Mouse (Mus musculus) stomach, embryonic 16.5 days (tissue): ENCODE measurements around the gene Doxl2. TPM values are rescaled to one million over a fixed set of nuclear protein-coding genes. Genes with fewer than 3 reads are reported as not detected.
A peak's percentile ranks its signal among the peaks of the same experiment; 100 is the strongest.

Experiments
- ATAC-seq: fragments of 200-750 bp; cut with Nextera tagmentation; 2 replicates; pipeline ENCODE4 v1.8.0; 2017; ENCODE audit warnings: moderate number of reproducible peaks, moderate TSS enrichment; ENCODE audit not compliant: insufficient read depth, low FRiP score
- H3K27ac ChIP-seq: fragments of 300-500 bp; sonication (generic); 2 replicates; pipeline ENCODE4 v1.5.1; 2014; ENCODE audit warnings: low read length
- H3K27me3 ChIP-seq: fragments of 300-500 bp; sonication (generic); 2 replicates; pipeline ENCODE4 v1.6.1; 2014; ENCODE audit warnings: low read length, control low read depth, mixed read lengths; ENCODE audit not compliant: control insufficient read depth, insufficient read depth
- H3K36me3 ChIP-seq: fragments of 300-500 bp; sonication (generic); 2 replicates; pipeline ENCODE4 v1.6.1; 2014; ENCODE audit warnings: low read length; ENCODE audit not compliant: control insufficient read depth, insufficient read depth
- H3K4me1 ChIP-seq: fragments of 300-500 bp; sonication (generic); 2 replicates; pipeline ENCODE4 v1.6.1; 2014; ENCODE audit warnings: low read length, control low read depth, mixed read lengths; ENCODE audit not compliant: control insufficient read depth, insufficient read depth
- H3K4me2 ChIP-seq: fragments of 300-500 bp; sonication (generic); 2 replicates; pipeline ENCODE4 v1.6.1; 2014; ENCODE audit warnings: low read depth, low read length, mixed read lengths
- H3K4me3 ChIP-seq: fragments of 300-500 bp; sonication (generic); replicated peaks from 2 replicates; pipeline ENCODE4 v1.5.1; 2014; ENCODE audit warnings: mild to moderate bottlenecking, low read length
- H3K9ac ChIP-seq: fragments of 300-500 bp; sonication (generic); 2 replicates; pipeline ENCODE4 v1.6.1; 2014; ENCODE audit warnings: low read length
- H3K9me3 ChIP-seq: fragments of 300-500 bp; sonication (generic); replicated peaks from 2 replicates; pipeline ENCODE4 v1.6.1; 2016; ENCODE audit warnings: low read length, control low read depth; ENCODE audit not compliant: control insufficient read depth
- WGBS: fragments of 180-500 bp; shearing (Covaris S2); extraction: QIAGEN DNeasy Blood & Tissue Kit; methylation state at CpG from one replicate; pipeline ENCODE4 v1.1.7; 2014; 5-methylcytosine and 5-hydroxymethylcytosine counted together
- polyA plus RNA-seq: library from polyadenylated mRNA; unstranded; fragments of >200 nt; fragmentation: Nextera tagmentation; extraction: Ambion mirVana; gene quantifications from 2 replicates; pipeline ENCODE4 v1.2.1, GENCODE M21; 2015

The Doxl2 gene
- polyA plus RNA-seq, 1 experiment from 2014 or later = not detected

DNA sequence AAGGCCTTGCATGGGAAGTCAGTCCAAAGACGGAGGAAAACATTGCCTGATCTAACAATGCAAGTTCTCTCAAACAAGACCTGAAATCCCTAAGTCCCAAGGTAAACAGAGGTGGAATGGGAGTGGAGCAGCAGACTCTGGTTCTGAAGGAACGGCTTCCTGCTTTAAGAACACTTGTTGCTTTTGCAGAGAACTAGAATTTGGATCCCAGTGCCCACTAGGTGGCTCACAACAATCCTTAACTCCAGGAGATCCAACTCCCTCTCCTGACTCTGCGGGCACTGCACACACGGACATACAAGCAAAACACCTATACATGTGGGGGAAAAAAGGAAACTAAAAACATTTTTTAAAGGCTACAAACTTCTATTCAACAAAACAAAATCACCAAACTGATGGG lies 28.6 kb downstream of the Doxl2 start:
- no peaks in the 10 kb centered on the region for H3K27me3 ChIP-seq

GRCm38 (mm10) chr6:49007981-49008380 lies 33.2 kb downstream of the Doxl2 start:
- H3K4me2 ChIP-seq = peak overlapping the region; percentile 66
- under 1% methylated on average over 9 of the region's 9 CpGs for WGBS
- ATAC-seq = no peak
- H3K27me3 ChIP-seq = no peaks in the 10 kb centered on the region
- peak overlapping the region; percentile 62; the same call in 1 of the 2 replicates for H3K9ac ChIP-seq
- H3K9me3 ChIP-seq = no peaks in the 10 kb centered on the region; the same call in 1 of the 2 replicates
- H3K4me1 ChIP-seq = 0 out of 2 replicates have a peak, but pooled peaks cover 2% of the 10 kb centered on the region
- no peaks in the 10 kb centered on the region for H3K36me3 ChIP-seq
- no peak overlapping the region for H3K27ac ChIP-seq
- peak overlapping the region; percentile 45 for H3K4me3 ChIP-seq

More for the DNA sequence above, 28.6 kb downstream of the Doxl2 start:
- H3K9ac ChIP-seq = no peak overlapping the region
- 0 out of 2 replicates have a peak, but pooled peaks cover 2% of the 10 kb centered on the region for H3K4me1 ChIP-seq
- H3K27ac ChIP-seq = no peak overlapping the region
- H3K36me3 ChIP-seq = no peaks in the 10 kb centered on the region
- H3K4me2 ChIP-seq = no peak overlapping the region
- no peak for ATAC-seq
- H3K9me3 ChIP-seq = no peaks in the 10 kb centered on the region
- H3K4me3 ChIP-seq = no peak overlapping the region
- WGBS = 29% methylated on average over 4 of the region's 4 CpGs

DNA sequence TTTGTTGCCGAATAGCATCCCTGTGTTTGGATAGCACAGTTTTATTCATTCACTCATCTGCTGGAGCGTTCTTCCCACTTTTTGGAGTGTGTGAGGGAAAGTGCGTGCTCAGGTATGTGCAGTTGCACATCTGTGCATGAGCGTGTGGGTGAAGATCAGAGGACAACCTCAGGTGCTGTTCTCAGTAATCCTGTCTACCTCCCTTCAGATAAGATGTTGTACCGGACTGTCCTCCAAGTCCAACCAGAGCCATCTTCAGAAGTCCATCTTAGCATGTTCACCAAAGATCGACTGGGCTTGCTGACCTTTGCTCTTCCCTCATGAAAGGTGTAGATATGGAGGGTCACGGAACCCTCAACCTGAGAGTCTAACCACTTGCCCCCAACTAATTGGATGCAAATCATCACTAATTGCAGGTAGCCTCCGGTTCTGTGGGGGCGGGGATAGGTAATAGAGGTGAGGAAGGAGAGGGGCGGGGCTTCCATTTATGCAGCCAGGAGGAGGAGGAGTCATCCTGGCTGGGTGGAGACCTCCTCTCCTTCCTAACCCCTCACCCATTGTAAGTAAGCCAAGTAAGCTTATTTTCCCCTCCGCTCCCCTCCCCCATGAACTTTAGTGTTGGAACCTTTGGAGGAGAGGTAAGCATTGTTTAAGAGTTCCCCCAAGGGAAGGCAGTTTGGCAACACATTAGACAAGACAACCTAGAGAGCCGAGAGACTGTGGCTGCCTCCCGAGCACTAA lies 33.8 kb downstream of the Doxl2 start:
- peak overlapping the region; percentile 62; the same call in 1 of the 2 replicates for H3K9ac ChIP-seq
- no peaks in the 10 kb centered on the region for H3K36me3 ChIP-seq
- H3K4me2 ChIP-seq = peak overlapping the region; percentile 66
- no peaks in the 10 kb centered on the region; the same call in 1 of the 2 replicates for H3K9me3 ChIP-seq
- H3K4me3 ChIP-seq = peak overlapping the region; percentile 45
- H3K4me1 ChIP-seq = 0 out of 2 replicates have a peak, but pooled peaks cover 2% of the 10 kb centered on the region
- WGBS = 16% methylated on average over 13 of the region's 13 CpGs
- H3K27ac ChIP-seq = no peak overlapping the region
- no peaks in the 10 kb centered on the region for H3K27me3 ChIP-seq
- no peak for ATAC-seq

DNA sequence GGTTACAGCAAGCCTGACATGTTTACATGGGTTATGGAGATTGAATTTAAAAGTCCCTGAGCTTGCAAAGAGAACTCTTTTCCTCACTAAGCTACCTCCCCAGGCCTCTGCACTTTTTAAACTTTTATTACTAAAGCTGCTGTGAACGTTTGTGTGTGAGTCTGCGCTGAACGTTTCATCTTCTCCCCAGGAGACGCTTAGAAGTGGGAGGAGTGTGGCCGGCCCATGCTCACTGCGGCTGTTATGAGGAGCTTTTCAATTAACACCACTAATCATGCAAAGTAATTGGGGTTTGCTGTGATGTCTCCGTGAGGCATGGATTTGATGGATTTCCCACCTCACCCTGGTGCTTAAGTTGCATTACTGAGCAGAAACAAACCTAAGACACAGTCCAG lies 34.4 kb downstream of the Doxl2 start:
- Histone ChIP-seq H3K27me3 (no peaks in the 10 kb centered on the region), H3K4me3 (peak overlapping the region; percentile 45), H3K4me2 (peak overlapping the region; percentile 66), H3K9me3 (no peaks in the 10 kb centered on the region; the same call in 1 of the 2 replicates), H3K9ac (no peak overlapping the region), H3K36me3 (no peaks in the 10 kb centered on the region), H3K27ac (no peak overlapping the region), H3K4me1 (0 out of 2 replicates have a peak, but pooled peaks cover 2% of the 10 kb centered on the region)
- WGBS = 21% methylated on average over 7 of the region's 7 CpGs
- no peak for ATAC-seq

DNA sequence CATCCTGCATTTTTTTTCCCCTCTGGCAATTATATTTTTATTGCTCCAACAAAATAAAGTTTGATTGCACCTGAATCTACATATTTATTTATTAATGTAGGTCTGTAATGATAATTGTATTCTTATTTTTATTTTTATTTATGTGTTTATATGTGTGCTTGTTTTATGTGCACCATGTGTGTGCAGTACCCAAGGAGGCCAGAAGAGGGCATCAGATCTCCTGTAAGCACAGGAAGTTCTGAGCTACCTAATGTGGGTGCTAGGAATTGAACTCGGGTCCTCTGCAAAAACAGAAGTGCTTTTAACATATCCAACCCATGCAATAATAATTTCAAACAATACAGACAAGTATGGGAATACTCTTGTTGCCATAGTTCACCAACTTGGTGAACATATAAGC lies 34.9 kb downstream of the Doxl2 start:
- no peaks in the 10 kb centered on the region for H3K27me3 ChIP-seq
- no peaks in the 10 kb centered on the region for H3K36me3 ChIP-seq
- no peak overlapping the region for H3K4me2 ChIP-seq
- no peak overlapping the region for H3K9ac ChIP-seq
- H3K9me3 ChIP-seq = no peaks in the 10 kb centered on the region; the same call in 1 of the 2 replicates
- H3K4me3 ChIP-seq = no peak overlapping the region
- no peak for ATAC-seq
- H3K27ac ChIP-seq = no peak overlapping the region
- 0 out of 2 replicates have a peak, but pooled peaks cover 2% of the 10 kb centered on the region for H3K4me1 ChIP-seq
- WGBS = 86% methylated on average over 1 of the region's 1 CpGs

- Histone ChIP-seq H3K27ac (no peak overlapping the region), H3K27me3 (no peaks in the 10 kb centered on the region), H3K4me2 (no peak overlapping the region), H3K9me3 (no peaks in the 10 kb centered on the region; the same call in 1 of the 2 replicates), H3K4me1 (0 out of 2 replicates have a peak, but pooled peaks cover 2% of the 10 kb centered on the region), H3K4me3 (no peak overlapping the region), H3K9ac (no peak overlapping the region), H3K36me3 (no peaks in the 10 kb centered on the region)
- 67% methylated on average over 5 of the region's 5 CpGs for WGBS
- ATAC-seq = no peak
Measured at GRCm38 (mm10) chr6:49011191-49011590, 36.4 kb downstream of the Doxl2 start.

- no peak overlapping the region for H3K4me3 ChIP-seq
- 0 out of 2 replicates have a peak, but pooled peaks cover 2% of the 10 kb centered on the region for H3K4me1 ChIP-seq
- H3K36me3 ChIP-seq = no peaks in the 10 kb centered on the region
- H3K4me2 ChIP-seq = no peak overlapping the region
- H3K9me3 ChIP-seq = no peaks in the 10 kb centered on the region; the same call in 1 of the 2 replicates
- no peaks in the 10 kb centered on the region for H3K27me3 ChIP-seq
- no peak overlapping the region for H3K27ac ChIP-seq
- 69% methylated on average over 4 of the region's 4 CpGs for WGBS
- H3K9ac ChIP-seq = no peak overlapping the region
- ATAC-seq = no peak
Measured at GRCm38 (mm10) chr6:49013023-49013422, 38.3 kb downstream of the Doxl2 start.

DNA sequence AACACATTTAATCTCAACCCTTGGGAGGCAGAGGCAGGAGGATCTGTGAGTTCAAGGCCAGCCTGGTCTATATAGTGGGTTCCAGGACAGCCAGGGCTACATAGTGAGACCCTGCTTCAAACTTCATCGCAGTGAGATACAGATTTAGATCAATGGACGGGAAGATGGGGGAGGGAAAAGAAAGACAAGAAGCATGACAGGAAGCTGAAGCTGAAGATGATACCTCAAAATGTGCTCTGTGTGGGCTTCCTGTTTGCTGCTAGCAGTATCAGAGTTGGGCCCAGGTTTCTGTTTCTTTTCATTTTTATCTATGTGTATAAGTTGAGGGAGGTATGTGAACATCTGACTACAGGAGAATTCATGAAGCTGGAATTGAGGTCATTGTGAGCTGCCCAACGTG lies 38.7 kb downstream of the Doxl2 start:
- no peak overlapping the region for H3K9ac ChIP-seq
- no peaks in the 10 kb centered on the region for H3K27me3 ChIP-seq
- H3K4me3 ChIP-seq = no peak overlapping the region
- H3K27ac ChIP-seq = no peak overlapping the region
- WGBS = 78% methylated on average over 3 of the region's 3 CpGs
- H3K36me3 ChIP-seq = no peaks in the 10 kb centered on the region
- H3K9me3 ChIP-seq = no peaks in the 10 kb centered on the region; the same call in 1 of the 2 replicates
- ATAC-seq = no peak
- no peak overlapping the region for H3K4me2 ChIP-seq
- H3K4me1 ChIP-seq = no peaks in the 10 kb centered on the region

GRCm38 (mm10) chr6:49017150-49017549 lies 42.4 kb downstream of the Doxl2 start:
- 41% methylated on average over 12 of the region's 12 CpGs for WGBS
- no peak for ATAC-seq
- H3K4me2 ChIP-seq = no peak overlapping the region

More at GRCm38 (mm10) chr6:49017150-49017549, 42.4 kb downstream of the Doxl2 start:
- H3K9me3 ChIP-seq = no peaks in the 10 kb centered on the region
- no peak overlapping the region for H3K9ac ChIP-seq
- no peaks in the 10 kb centered on the region for H3K27me3 ChIP-seq
- H3K4me1 ChIP-seq = no peaks in the 10 kb centered on the region
- no peaks in the 10 kb centered on the region for H3K36me3 ChIP-seq
- no peak overlapping the region for H3K27ac ChIP-seq
- no peak overlapping the region for H3K4me3 ChIP-seq
